Mouse (Mus musculus) midbrain, embryonic 15.5 days (tissue): ENCODE results near the gene Tenm2. TPM values are rescaled to one million over a fixed set of nuclear protein-coding genes. Genes with fewer than 3 reads are reported as not detected.

Source experiments
- ATAC-seq: fragments of 200-750 bp; cut with Nextera tagmentation; replicated peaks from 2 replicates; pipeline ENCODE4 v1.8.0; 2017; ENCODE audit warnings: moderate TSS enrichment
- H3K27ac ChIP-seq: fragments of 300-500 bp; sonication (generic); 2 replicates; pipeline ENCODE4 v1.5.1; 2015; ENCODE audit warnings: mild to moderate bottlenecking, inconsistent platforms
- H3K27me3 ChIP-seq: fragments of 300-500 bp; sonication (generic); replicated peaks from 2 replicates; pipeline ENCODE4 v1.6.1; 2015; ENCODE audit warnings: inconsistent platforms
- H3K36me3 ChIP-seq: fragments of 300-500 bp; sonication (generic); replicated peaks from 2 replicates; pipeline ENCODE4 v1.6.1; 2015; ENCODE audit warnings: inconsistent platforms
- H3K4me1 ChIP-seq: fragments of 300-500 bp; sonication (generic); 2 replicates; pipeline ENCODE4 v1.6.1; 2015; ENCODE audit warnings: inconsistent platforms
- H3K4me2 ChIP-seq: fragments of 300-500 bp; sonication (generic); 2 replicates; pipeline ENCODE4 v1.6.1; 2015; ENCODE audit warnings: inconsistent platforms, mild to moderate bottlenecking, moderate library complexity
- H3K4me3 ChIP-seq: fragments of 300-500 bp; sonication (generic); 2 replicates; pipeline ENCODE4 v1.5.1; 2015; ENCODE audit warnings: mild to moderate bottlenecking, inconsistent platforms
- H3K9ac ChIP-seq: fragments of 300-500 bp; sonication (generic); 2 replicates; pipeline ENCODE4 v1.6.1; 2015; ENCODE audit warnings: mild to moderate bottlenecking, inconsistent platforms
- H3K9me3 ChIP-seq: fragments of 300-500 bp; sonication (generic); 2 replicates; pipeline ENCODE4 v1.6.1; 2016; ENCODE audit warnings: inconsistent platforms
- WGBS: fragments of 180-500 bp; shearing (Covaris S2); methylation state at CpG from one replicate; pipeline ENCODE4 v1.1.7; 2015; ENCODE audit warnings: mixed read lengths; 5-methylcytosine and 5-hydroxymethylcytosine counted together
- polyA plus RNA-seq: library from polyadenylated mRNA; unstranded; fragments of >200 nt; fragmentation: Nextera tagmentation; extraction: Ambion mirVana; gene quantifications from 2 replicates; pipeline ENCODE4 v1.2.1, GENCODE M21; 2015

Tenm2 gene
- polyA plus RNA-seq, 1 experiment from 2014 or later = 92.1 TPM

- Histone ChIP-seq H3K9ac (no peak overlapping the region), H3K36me3 (no peaks in the 10 kb centered on the region), H3K4me1 (peaks cover 46% of the 10 kb centered on the region), H3K9me3 (no peaks in the 10 kb centered on the region), H3K4me2 (peak overlapping the region; percentile 16; the same call in 1 of the 2 replicates), H3K4me3 (no peak overlapping the region), H3K27ac (peak overlapping the region; percentile 83), H3K27me3 (no peaks in the 10 kb centered on the region)
- peak; percentile 82 for ATAC-seq
- WGBS = 15% methylated on average over 10 of the region's 10 CpGs
Measured at GRCm38 (mm10) chr11:36106639-36107038, 1129.1 kb downstream of the Tenm2 start.

GRCm38 (mm10) chr11:36103556-36103955, 1132.2 kb downstream of the Tenm2 start:
- no peaks in the 10 kb centered on the region for H3K36me3 ChIP-seq
- no peak overlapping the region for H3K4me3 ChIP-seq
- no peak overlapping the region for H3K4me2 ChIP-seq
- no peaks in the 10 kb centered on the region for H3K27me3 ChIP-seq
- no peak overlapping the region for H3K27ac ChIP-seq
- WGBS = 37% methylated on average over 6 of the region's 6 CpGs
- no peak overlapping the region for H3K9ac ChIP-seq
- no peak for ATAC-seq
- no peaks in the 10 kb centered on the region for H3K9me3 ChIP-seq
- H3K4me1 ChIP-seq = peaks cover 26% of the 10 kb centered on the region

DNA sequence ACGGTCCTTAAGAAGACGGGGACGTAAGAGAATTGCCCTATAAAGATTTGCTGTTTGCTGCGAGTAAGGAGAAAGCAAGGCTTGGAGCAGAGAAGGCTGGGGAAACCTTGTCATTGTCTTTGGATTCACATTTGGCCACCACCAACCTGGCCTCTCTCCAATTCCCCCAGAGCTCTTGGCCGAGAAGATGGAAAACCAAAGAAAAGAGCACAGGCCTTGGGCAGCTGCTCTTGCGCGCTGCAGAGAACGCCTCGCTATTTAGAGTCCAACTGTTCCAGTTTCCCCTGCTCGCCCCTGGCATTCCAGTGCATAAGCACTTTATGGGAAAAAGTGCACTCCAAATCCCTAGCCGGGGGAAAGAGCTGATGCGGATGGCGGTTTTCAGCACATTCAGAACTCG, 1139.5 kb downstream of the Tenm2 start:
- Histone ChIP-seq H3K4me1 (peaks cover 4% of the 10 kb centered on the region), H3K27ac (peak overlapping the region; percentile 43; the same call in 1 of the 2 replicates), H3K9me3 (no peaks in the 10 kb centered on the region), H3K9ac (no peak overlapping the region), H3K4me2 (no peak overlapping the region), H3K27me3 (no peaks in the 10 kb centered on the region), H3K4me3 (no peak overlapping the region), H3K36me3 (no peaks in the 10 kb centered on the region)
- WGBS = 73% methylated on average over 14 of the region's 14 CpGs
- ATAC-seq = 0 out of 2 replicates have a peak, but pooled peaks have one; percentile 24

- WGBS = 18% methylated on average over 3 of the region's 3 CpGs
- H3K9ac ChIP-seq = no peak overlapping the region
- no peaks in the 10 kb centered on the region for H3K27me3 ChIP-seq
- no peak overlapping the region for H3K27ac ChIP-seq
- no peaks in the 10 kb centered on the region for H3K9me3 ChIP-seq
- no peaks in the 10 kb centered on the region for H3K4me1 ChIP-seq
- ATAC-seq = no peak
- H3K4me3 ChIP-seq = no peak overlapping the region
- H3K4me2 ChIP-seq = no peak overlapping the region
- no peaks in the 10 kb centered on the region for H3K36me3 ChIP-seq
Measured at GRCm38 (mm10) chr11:36090210-36090609, 1145.6 kb downstream of the Tenm2 start.

GRCm38 (mm10) chr11:36081399-36082053, 1154.2 kb downstream of the Tenm2 start:
- no peak overlapping the region for H3K27ac ChIP-seq
- no peak overlapping the region for H3K9ac ChIP-seq
- ATAC-seq = peak; percentile 45
- H3K4me3 ChIP-seq = no peak overlapping the region
- no peaks in the 10 kb centered on the region for H3K36me3 ChIP-seq
- H3K9me3 ChIP-seq = no peaks in the 10 kb centered on the region
- peaks cover 18% of the 10 kb centered on the region for H3K4me1 ChIP-seq
- no peak overlapping the region for H3K4me2 ChIP-seq
- H3K27me3 ChIP-seq = no peaks in the 10 kb centered on the region
- WGBS = 50% methylated on average over 10 of the region's 10 CpGs

- no peak; the same call in 1 of the 2 replicates for ATAC-seq
- 62% methylated on average over 11 of the region's 11 CpGs for WGBS
Measured at GRCm38 (mm10) chr11:36080766-36081165, 1155.0 kb downstream of the Tenm2 start.

DNA sequence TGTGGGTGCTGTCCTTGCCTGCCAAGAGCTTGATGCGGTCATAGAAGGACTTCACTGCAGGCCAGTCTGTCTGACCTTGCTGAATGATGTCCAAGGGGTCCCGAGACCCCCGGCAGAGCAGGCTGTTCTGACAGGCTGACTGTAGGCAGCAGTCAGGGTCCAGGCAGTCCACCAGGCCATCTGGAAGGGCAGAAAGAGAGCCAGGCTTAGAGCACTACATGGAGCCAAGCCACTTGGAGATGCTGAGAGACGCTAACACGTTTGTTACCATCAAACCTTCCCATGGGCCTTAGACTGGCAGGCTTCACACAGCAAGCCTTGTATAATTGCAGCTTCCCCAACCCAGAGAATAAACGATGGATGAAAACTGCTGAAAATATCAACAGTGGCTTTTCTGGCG, 1157.4 kb downstream of the Tenm2 start:
- Histone ChIP-seq H3K9me3 (no peaks in the 10 kb centered on the region), H3K9ac (no peak overlapping the region), H3K4me3 (no peak overlapping the region), H3K36me3 (no peaks in the 10 kb centered on the region), H3K4me2 (no peak overlapping the region), H3K4me1 (peaks cover 29% of the 10 kb centered on the region), H3K27me3 (no peaks in the 10 kb centered on the region), H3K27ac (no peak overlapping the region)
- ATAC-seq = no peak
- WGBS = 83% methylated on average over 7 of the region's 7 CpGs

More at GRCm38 (mm10) chr11:36080766-36081165, 1155.0 kb downstream of the Tenm2 start:
- Histone ChIP-seq H3K36me3 (no peaks in the 10 kb centered on the region), H3K27ac (peak overlapping the region; percentile 61), H3K27me3 (no peaks in the 10 kb centered on the region), H3K4me3 (no peak overlapping the region), H3K9ac (no peak overlapping the region), H3K4me2 (no peak overlapping the region), H3K9me3 (no peaks in the 10 kb centered on the region), H3K4me1 (peaks cover 18% of the 10 kb centered on the region)

DNA sequence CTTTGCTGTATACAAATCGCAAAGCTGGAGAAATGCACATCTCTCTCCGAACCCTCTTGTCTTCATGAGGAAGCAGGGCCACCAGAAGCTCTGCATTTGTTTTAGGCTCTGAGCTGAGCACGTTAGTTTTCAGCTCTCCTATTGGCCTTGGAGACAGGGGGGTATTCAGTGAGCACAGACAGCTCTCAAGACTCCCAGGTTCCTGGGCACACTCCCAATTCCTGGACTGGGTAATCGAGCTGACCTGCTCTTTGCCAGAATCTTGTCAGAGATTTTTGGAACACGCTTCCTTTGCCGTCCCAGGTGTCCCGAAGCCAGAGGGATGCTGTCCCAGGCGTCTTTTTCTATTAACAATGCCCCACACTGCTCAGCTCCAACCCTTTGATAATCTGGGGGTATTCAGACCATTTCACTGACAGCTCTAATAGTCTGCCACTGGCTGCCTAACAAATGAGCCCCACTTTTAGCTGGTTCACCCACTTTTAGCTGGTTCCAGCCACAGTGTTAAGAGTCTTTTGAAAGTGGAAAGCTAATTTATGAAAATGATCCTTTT, 1161.7 kb downstream of the Tenm2 start:
- ATAC-seq = 0 out of 2 replicates have a peak, but pooled peaks have one; percentile 21
- Histone ChIP-seq H3K27me3 (no peaks in the 10 kb centered on the region), H3K4me2 (no peak overlapping the region), H3K9ac (no peak overlapping the region), H3K27ac (peak overlapping the region; percentile 31; the same call in 1 of the 2 replicates), H3K9me3 (no peaks in the 10 kb centered on the region), H3K4me3 (no peak overlapping the region), H3K4me1 (peaks cover 18% of the 10 kb centered on the region), H3K36me3 (no peaks in the 10 kb centered on the region)
- WGBS = 50% methylated on average over 8 of the region's 8 CpGs

- H3K4me1 ChIP-seq = peaks cover 18% of the 10 kb centered on the region
- WGBS = 67% methylated on average over 8 of the region's 8 CpGs
- no peak overlapping the region; the same call in none of the 2 replicates for H3K27ac ChIP-seq
- ATAC-seq = peak; percentile 43
- H3K36me3 ChIP-seq = no peaks in the 10 kb centered on the region; the same call in 1 of the 2 replicates
- H3K9me3 ChIP-seq = no peaks in the 10 kb centered on the region
- no peaks in the 10 kb centered on the region for H3K27me3 ChIP-seq
- no peak overlapping the region for H3K9ac ChIP-seq
- H3K4me3 ChIP-seq = no peak overlapping the region
- no peak overlapping the region for H3K4me2 ChIP-seq
Measured at GRCm38 (mm10) chr11:36073074-36073818, 1162.5 kb downstream of the Tenm2 start.

DNA sequence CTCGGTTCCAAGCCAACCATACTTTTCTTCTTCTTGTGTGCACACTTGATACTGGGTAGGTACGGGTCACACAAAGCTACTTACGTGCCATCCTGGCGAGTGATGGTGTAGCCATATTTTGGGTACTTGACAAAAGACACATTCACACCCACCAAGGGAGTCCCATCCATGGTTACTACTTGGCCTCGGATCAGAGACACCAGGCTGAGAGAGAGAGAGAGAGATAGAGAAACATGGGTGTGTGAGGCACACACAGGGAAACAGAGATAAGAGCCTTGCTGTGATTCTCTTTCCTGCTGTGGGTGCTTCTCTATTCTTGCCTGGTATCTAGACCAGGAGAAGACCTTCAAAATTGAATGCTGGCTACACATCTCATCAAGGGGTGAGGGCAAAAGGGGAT, 1163.1 kb downstream of the Tenm2 start:
- Histone ChIP-seq H3K4me3 (no peak overlapping the region), H3K4me2 (no peak overlapping the region), H3K9ac (no peak overlapping the region), H3K4me1 (peaks cover 18% of the 10 kb centered on the region), H3K27ac (no peak overlapping the region; the same call in 1 of the 2 replicates), H3K36me3 (no peaks in the 10 kb centered on the region; the same call in 1 of the 2 replicates), H3K27me3 (no peaks in the 10 kb centered on the region), H3K9me3 (no peaks in the 10 kb centered on the region)
- WGBS = 88% methylated on average over 5 of the region's 5 CpGs
- ATAC-seq = no peak

- H3K36me3 ChIP-seq = no peaks in the 10 kb centered on the region; the same call in 1 of the 2 replicates
- ATAC-seq = 0 out of 2 replicates have a peak, but pooled peaks have one; percentile 40
- no peak overlapping the region for H3K27ac ChIP-seq
- H3K9me3 ChIP-seq = no peaks in the 10 kb centered on the region
- H3K9ac ChIP-seq = no peak overlapping the region
- no peak overlapping the region for H3K4me2 ChIP-seq
- WGBS = 47% methylated on average over 9 of the region's 9 CpGs
- H3K4me3 ChIP-seq = no peak overlapping the region
- no peaks in the 10 kb centered on the region for H3K27me3 ChIP-seq
- peaks cover 18% of the 10 kb centered on the region for H3K4me1 ChIP-seq
Measured at GRCm38 (mm10) chr11:36072038-36072437, 1163.7 kb downstream of the Tenm2 start.

- WGBS = no CpG with 5 or more reads among the region's 1 CpGs
Measured at GRCm38 (mm10) chr11:36059325-36059843, 1176.4 kb downstream of the Tenm2 start.

More at GRCm38 (mm10) chr11:36059325-36059843, 1176.4 kb downstream of the Tenm2 start:
- no peaks in the 10 kb centered on the region for H3K27me3 ChIP-seq
- H3K9ac ChIP-seq = no peak overlapping the region
- ATAC-seq = no peak
- no peak overlapping the region for H3K4me2 ChIP-seq
- no peak overlapping the region for H3K27ac ChIP-seq
- H3K4me1 ChIP-seq = no peaks in the 10 kb centered on the region; the same call in 1 of the 2 replicates
- H3K4me3 ChIP-seq = no peak overlapping the region
- 0 out of 2 replicates have a peak, but pooled peaks cover 7% of the 10 kb centered on the region for H3K36me3 ChIP-seq
- no peaks in the 10 kb centered on the region for H3K9me3 ChIP-seq
